Mouse (Mus musculus): Measurements from ENCODE around the gene Art3. TPM values are rescaled to one million over a fixed set of nuclear protein-coding genes. Genes with fewer than 3 reads are reported as not detected.

Gene Art3
- polyA plus RNA-seq, 1 experiment from 2014 or later = 2.5 TPM

DNA sequence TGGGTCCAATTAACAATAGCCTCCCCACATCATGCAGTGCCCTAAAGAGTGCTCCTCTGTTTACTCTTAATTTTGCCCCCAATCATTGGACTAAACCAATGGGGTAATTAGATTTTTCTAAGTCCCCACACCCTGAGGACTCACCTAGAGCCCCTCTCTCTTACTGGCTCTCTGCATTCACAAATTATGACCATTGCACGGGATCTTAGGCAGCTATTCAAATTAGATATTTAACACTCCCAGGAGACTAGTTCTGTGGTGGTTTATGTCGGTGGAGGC lies 72.7 kb downstream of the Art3 start:
- Histone ChIP-seq H3K4me1 (ENCODE audit: control insufficient read depth, insufficient read depth, low read length) (peaks cover 12% of the 10 kb centered on the region), H3K9ac (ENCODE audit: low read length) (no peak overlapping the region), H3K27ac (replicated peaks; ENCODE audit: low read depth, low read length) (peak overlapping the region; percentile 64), H3K36me3 (ENCODE audit: control insufficient read depth, insufficient read depth, low read length) (no peaks in the 10 kb centered on the region), H3K27me3 (ENCODE audit: control insufficient read depth, insufficient read depth, low read length) (no peaks in the 10 kb centered on the region), H3K9me3 (ENCODE audit: control insufficient read depth, low read length) (no peaks in the 10 kb centered on the region), H3K4me2 (ENCODE audit: low read depth, severe bottlenecking) (peak overlapping the region; percentile 3; the same call in 1 of the 2 replicates), H3K4me3 (ENCODE audit: low read depth, low read length) (no peak overlapping the region)
- WGBS = 3% methylated on average over 2 of the region's 2 CpGs
- DNase-seq (ENCODE audit: low spot score) = no peak
- peak; percentile 55; the same call in 1 of the 2 replicates for ATAC-seq (ENCODE audit: insufficient number of reproducible peaks, low FRiP score, low TSS enrichment, low read depth)

GRCm38 (mm10) chr5:92409361-92410155 lies 77.9 kb downstream of the Art3 start:
- ATAC-seq (ENCODE audit: insufficient number of reproducible peaks, low FRiP score, low TSS enrichment, low read depth) (no peak), DNase-seq (ENCODE audit: low spot score) (no peak)
- H3K4me3 ChIP-seq (ENCODE audit: low read depth, low read length) = no peak overlapping the region
- H3K4me1 ChIP-seq (ENCODE audit: control insufficient read depth, insufficient read depth, low read length) = peaks cover 2% of the 10 kb centered on the region
- no peaks in the 10 kb centered on the region for H3K9me3 ChIP-seq (ENCODE audit: control insufficient read depth, low read length)
- WGBS = 82% methylated on average over 9 of the region's 9 CpGs
- H3K4me2 ChIP-seq (ENCODE audit: low read depth, severe bottlenecking) = no peak overlapping the region
- H3K27me3 ChIP-seq (ENCODE audit: control insufficient read depth, insufficient read depth, low read length) = no peaks in the 10 kb centered on the region
- H3K27ac ChIP-seq (replicated peaks; ENCODE audit: low read depth, low read length) = no peak overlapping the region
- peaks cover 3% of the 10 kb centered on the region; the same call in 1 of the 2 replicates for H3K36me3 ChIP-seq (ENCODE audit: control insufficient read depth, insufficient read depth, low read length)
- no peak overlapping the region for H3K9ac ChIP-seq (ENCODE audit: low read length)

- Histone ChIP-seq H3K27me3 (ENCODE audit: control insufficient read depth, insufficient read depth, low read length) (no peaks in the 10 kb centered on the region), H3K36me3 (ENCODE audit: control insufficient read depth, insufficient read depth, low read length) (peaks cover 3% of the 10 kb centered on the region; the same call in 1 of the 2 replicates), H3K4me2 (ENCODE audit: low read depth, severe bottlenecking) (no peak overlapping the region), H3K9me3 (ENCODE audit: control insufficient read depth, low read length) (no peaks in the 10 kb centered on the region), H3K4me1 (ENCODE audit: control insufficient read depth, insufficient read depth, low read length) (no peaks in the 10 kb centered on the region), H3K9ac (ENCODE audit: low read length) (no peak overlapping the region), H3K4me3 (ENCODE audit: low read depth, low read length) (no peak overlapping the region), H3K27ac (replicated peaks; ENCODE audit: low read depth, low read length) (no peak overlapping the region)
- WGBS = 88% methylated on average over 5 of the region's 5 CpGs
- no peak for DNase-seq (ENCODE audit: low spot score)
- ATAC-seq (ENCODE audit: insufficient number of reproducible peaks, low FRiP score, low TSS enrichment, low read depth) = no peak
Observed at GRCm38 (mm10) chr5:92410486-92410885, 78.9 kb downstream of the Art3 start.

DNA sequence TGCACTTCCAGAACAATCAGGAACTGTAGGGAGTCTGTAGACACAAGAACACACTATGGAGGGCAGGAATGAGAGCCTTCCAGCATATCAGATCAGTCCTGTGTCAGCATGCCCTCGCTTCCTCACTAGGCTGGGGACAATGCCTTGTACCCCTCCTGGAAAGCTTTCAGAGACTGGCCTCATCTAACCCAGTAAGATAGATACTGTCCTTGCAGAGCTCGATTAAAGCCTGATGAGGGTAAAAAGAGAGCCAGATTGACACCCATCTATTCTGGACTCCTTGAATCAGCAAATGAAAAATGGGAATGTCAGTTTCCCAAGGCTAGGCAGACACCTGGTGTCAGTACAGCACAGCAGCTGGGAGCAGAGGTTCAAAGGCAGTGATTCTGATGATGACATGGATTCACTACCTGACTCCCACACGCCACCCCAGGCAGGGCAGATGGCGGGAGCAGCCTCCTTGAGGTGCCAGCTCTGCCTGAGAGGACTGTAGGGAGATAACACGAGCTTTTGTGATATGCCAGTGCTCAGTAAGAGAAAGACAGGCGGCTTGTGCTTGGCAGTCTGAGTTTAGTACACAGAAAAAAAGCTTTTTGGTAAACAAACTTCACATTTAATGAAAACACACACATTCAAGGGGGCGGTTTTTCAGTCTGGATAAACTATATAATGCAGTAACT lies 80.0 kb downstream of the Art3 start:
- WGBS = 75% methylated on average over 7 of the region's 7 CpGs
- no peak overlapping the region for H3K4me3 ChIP-seq (ENCODE audit: low read depth, low read length)
- ATAC-seq (ENCODE audit: insufficient number of reproducible peaks, low FRiP score, low TSS enrichment, low read depth) = no peak

GRCm38 (mm10) chr5:92413271-92413981 lies 81.8 kb downstream of the Art3 start:
- Histone ChIP-seq H3K27me3 (ENCODE audit: control insufficient read depth, insufficient read depth, low read length) (no peaks in the 10 kb centered on the region), H3K4me1 (ENCODE audit: control insufficient read depth, insufficient read depth, low read length) (no peaks in the 10 kb centered on the region), H3K4me2 (ENCODE audit: low read depth, severe bottlenecking) (no peak overlapping the region), H3K9ac (ENCODE audit: low read length) (no peak overlapping the region), H3K4me3 (ENCODE audit: low read depth, low read length) (no peak overlapping the region), H3K36me3 (ENCODE audit: control insufficient read depth, insufficient read depth, low read length) (peaks cover 11% of the 10 kb centered on the region), H3K9me3 (ENCODE audit: control insufficient read depth, low read length) (no peaks in the 10 kb centered on the region), H3K27ac (replicated peaks; ENCODE audit: low read depth, low read length) (no peak overlapping the region)
- 90% methylated on average over 11 of the region's 11 CpGs for WGBS
- no peak; the same call in 1 of the 2 replicates for ATAC-seq (ENCODE audit: insufficient number of reproducible peaks, low FRiP score, low TSS enrichment, low read depth)
- no peak for DNase-seq (ENCODE audit: low spot score)

More for the DNA sequence above, 80.0 kb downstream of the Art3 start:
- Histone ChIP-seq H3K9ac (ENCODE audit: low read length) (no peak overlapping the region), H3K27ac (replicated peaks; ENCODE audit: low read depth, low read length) (no peak overlapping the region), H3K27me3 (ENCODE audit: control insufficient read depth, insufficient read depth, low read length) (no peaks in the 10 kb centered on the region), H3K4me1 (ENCODE audit: control insufficient read depth, insufficient read depth, low read length) (no peaks in the 10 kb centered on the region), H3K4me2 (ENCODE audit: low read depth, severe bottlenecking) (no peak overlapping the region), H3K36me3 (ENCODE audit: control insufficient read depth, insufficient read depth, low read length) (peaks cover 5% of the 10 kb centered on the region), H3K9me3 (ENCODE audit: control insufficient read depth, low read length) (no peaks in the 10 kb centered on the region)
- DNase-seq (ENCODE audit: low spot score) = no peak

DNA sequence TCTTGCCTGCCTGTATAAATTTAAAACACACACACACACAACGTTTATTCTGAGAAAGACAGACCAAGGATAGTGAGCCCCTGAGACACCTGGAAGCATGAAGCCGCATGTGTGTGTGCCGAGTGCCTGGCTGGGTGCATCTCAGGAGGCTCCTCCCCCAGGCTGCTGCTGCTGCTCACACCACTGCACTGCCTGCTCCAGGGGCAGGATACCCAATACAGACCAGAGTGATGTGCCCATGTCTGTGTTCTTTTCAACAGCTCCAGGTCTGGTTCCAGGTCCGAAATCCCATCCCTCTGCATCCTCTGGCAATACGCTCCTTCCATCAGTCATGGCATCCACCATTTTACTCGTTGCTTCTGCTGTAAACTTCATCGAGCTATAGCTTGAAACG lies 82.4 kb downstream of the Art3 start:
- Histone ChIP-seq H3K4me1 (ENCODE audit: control insufficient read depth, insufficient read depth, low read length) (no peaks in the 10 kb centered on the region), H3K4me2 (ENCODE audit: low read depth, severe bottlenecking) (no peak overlapping the region), H3K9ac (ENCODE audit: low read length) (no peak overlapping the region), H3K36me3 (ENCODE audit: control insufficient read depth, insufficient read depth, low read length) (peaks cover 11% of the 10 kb centered on the region), H3K9me3 (ENCODE audit: control insufficient read depth, low read length) (no peaks in the 10 kb centered on the region), H3K4me3 (ENCODE audit: low read depth, low read length) (no peak overlapping the region), H3K27ac (replicated peaks; ENCODE audit: low read depth, low read length) (no peak overlapping the region), H3K27me3 (ENCODE audit: control insufficient read depth, insufficient read depth, low read length) (no peaks in the 10 kb centered on the region)
- WGBS = 89% methylated on average over 8 of the region's 8 CpGs
- DNase-seq (ENCODE audit: low spot score) (no peak), ATAC-seq (ENCODE audit: insufficient number of reproducible peaks, low FRiP score, low TSS enrichment, low read depth) (no peak)

DNA sequence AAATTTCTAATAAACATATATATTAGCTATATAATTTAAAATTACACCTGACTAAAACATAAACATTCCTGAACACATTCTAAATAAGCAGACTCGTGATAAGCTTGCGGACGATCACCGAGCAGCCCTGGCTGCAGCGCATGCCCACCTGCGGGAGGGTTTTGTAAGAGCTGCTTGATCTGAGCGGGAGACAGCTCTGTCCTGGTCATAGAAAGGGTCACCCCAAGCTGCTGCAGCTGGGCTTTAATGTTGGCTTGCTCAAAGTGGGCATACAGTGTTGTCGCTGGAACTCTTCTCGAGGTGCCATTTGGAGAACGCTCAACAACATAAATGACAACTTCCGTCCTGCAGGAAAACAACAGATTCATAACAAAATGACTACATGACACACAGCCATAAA lies 92.5 kb downstream of the Art3 start:
- no peak for ATAC-seq (ENCODE audit: insufficient number of reproducible peaks, low FRiP score, low TSS enrichment, low read depth)
- Histone ChIP-seq H3K9me3 (ENCODE audit: control insufficient read depth, low read length) (no peaks in the 10 kb centered on the region), H3K4me1 (ENCODE audit: control insufficient read depth, insufficient read depth, low read length) (no peaks in the 10 kb centered on the region), H3K9ac (ENCODE audit: low read length) (no peak overlapping the region), H3K27ac (replicated peaks; ENCODE audit: low read depth, low read length) (no peak overlapping the region), H3K4me3 (ENCODE audit: low read depth, low read length) (no peak overlapping the region), H3K27me3 (ENCODE audit: control insufficient read depth, insufficient read depth, low read length) (no peaks in the 10 kb centered on the region), H3K4me2 (ENCODE audit: low read depth, severe bottlenecking) (no peak overlapping the region), H3K36me3 (ENCODE audit: control insufficient read depth, insufficient read depth, low read length) (peaks cover 30% of the 10 kb centered on the region)
- WGBS = 95% methylated on average over 11 of the region's 11 CpGs
- no peak for DNase-seq (ENCODE audit: low spot score)

- WGBS = 89% methylated on average over 5 of the region's 5 CpGs
- ATAC-seq (ENCODE audit: insufficient number of reproducible peaks, low FRiP score, low TSS enrichment, low read depth) = no peak
- H3K4me1 ChIP-seq (ENCODE audit: control insufficient read depth, insufficient read depth, low read length) = no peaks in the 10 kb centered on the region
- H3K36me3 ChIP-seq (ENCODE audit: control insufficient read depth, insufficient read depth, low read length) = peaks cover 17% of the 10 kb centered on the region
- H3K27me3 ChIP-seq (ENCODE audit: control insufficient read depth, insufficient read depth, low read length) = no peaks in the 10 kb centered on the region
- H3K9me3 ChIP-seq (ENCODE audit: control insufficient read depth, low read length) = no peaks in the 10 kb centered on the region
- no peak overlapping the region for H3K4me3 ChIP-seq (ENCODE audit: low read depth, low read length)
- DNase-seq (ENCODE audit: low spot score) = no peak
- H3K9ac ChIP-seq (ENCODE audit: low read length) = no peak overlapping the region
- H3K27ac ChIP-seq (replicated peaks; ENCODE audit: low read depth, low read length) = no peak overlapping the region
- no peak overlapping the region for H3K4me2 ChIP-seq (ENCODE audit: low read depth, severe bottlenecking)
Observed at GRCm38 (mm10) chr5:92430723-92431122, 99.1 kb downstream of the Art3 start.

Data from limb, embryonic 11.5 days (tissue).